Mouse (Mus musculus) embryo, embryonic 11 days (tissue): ENCODE measurements at regions not wholly inside any gene's neighbourhood (a gene's known extent, or its start where the extent isn't known, plus 50 kb on each side); places are given as distances from the start of the nearest gene placed in this dataset.

Experiments
- DNase-seq: peaks from one replicate; pipeline ENCODE4 v3.0.0-alpha.2; 2015

DNA sequence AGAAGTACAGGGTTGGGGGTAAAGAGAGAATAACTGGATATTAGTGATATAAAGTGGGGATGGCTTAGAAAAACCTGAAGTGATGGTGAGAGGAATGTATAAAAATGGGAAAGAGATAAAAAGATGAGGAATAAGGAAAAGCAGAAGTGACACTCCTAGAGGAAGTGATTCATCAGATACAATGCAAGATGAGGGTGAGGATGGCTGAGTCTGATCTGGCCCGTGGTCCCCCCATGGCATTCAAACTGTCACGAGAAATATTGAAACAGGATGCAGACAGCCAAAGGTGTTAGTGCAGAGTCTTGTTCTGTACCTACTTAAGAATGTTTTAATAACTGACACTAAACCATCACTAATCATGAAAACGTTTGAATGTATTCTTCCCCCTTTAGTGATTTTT, 56.2 kb upstream of the Kitl start:
- DNase-seq = no peak

DNA sequence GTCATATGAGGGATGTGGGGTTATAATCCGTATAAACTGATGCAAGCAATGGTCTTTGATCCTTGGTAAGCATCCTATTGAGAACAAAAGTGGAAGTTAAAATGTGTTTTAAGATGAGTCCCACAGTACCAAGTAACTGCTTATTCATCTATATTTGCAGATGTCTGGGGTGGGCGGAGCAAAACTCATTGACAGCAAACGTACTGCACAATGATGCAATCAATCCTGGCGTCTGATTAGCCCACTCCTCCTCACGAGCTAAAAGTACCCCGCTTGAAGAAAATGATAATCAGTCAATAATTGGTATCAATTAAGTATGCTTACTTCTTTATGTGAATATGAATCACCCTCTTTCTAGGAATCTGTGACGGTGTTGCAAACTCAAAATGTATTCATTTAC, 62.9 kb upstream of the Kitl start:
- DNase-seq = no peak

DNA sequence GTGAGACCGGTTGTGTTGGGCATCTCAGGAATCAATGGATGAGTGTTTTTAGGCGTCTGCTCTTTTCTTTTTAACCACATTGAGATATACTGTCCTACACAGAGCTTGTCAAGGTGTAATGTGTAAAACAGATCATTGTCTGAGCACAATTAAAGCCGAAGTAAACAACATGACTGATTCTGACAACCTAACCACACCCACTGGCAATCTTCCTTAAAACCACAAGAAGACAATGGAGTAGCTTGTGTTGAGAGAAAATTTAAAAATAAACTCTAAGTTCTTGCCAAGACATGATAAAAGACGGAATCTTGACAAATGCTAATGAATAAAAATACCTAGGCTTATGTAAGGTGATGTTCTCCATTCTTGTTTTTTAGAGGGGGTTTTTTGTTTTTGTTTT, 63.7 kb upstream of the Kitl start:
- no peak for DNase-seq

DNA sequence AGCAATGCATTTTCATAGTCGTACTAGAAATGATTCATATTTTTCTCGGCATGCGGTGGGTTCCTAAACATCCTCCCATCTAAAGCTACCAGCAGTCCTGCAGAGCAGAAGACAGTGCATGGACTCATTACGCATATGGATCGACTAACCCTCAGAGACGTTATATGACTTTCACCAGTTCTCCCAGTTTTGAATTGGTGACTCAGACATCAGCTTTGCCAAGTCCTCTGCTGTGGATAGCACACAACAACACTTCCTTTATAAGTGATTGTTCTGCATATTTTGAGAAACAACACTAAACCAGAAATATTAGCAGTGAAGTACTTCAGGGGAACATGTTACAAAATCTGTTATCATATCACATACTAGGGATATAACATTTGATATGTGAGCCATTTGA, 64.1 kb upstream of the Kitl start:
- no peak for DNase-seq

DNA sequence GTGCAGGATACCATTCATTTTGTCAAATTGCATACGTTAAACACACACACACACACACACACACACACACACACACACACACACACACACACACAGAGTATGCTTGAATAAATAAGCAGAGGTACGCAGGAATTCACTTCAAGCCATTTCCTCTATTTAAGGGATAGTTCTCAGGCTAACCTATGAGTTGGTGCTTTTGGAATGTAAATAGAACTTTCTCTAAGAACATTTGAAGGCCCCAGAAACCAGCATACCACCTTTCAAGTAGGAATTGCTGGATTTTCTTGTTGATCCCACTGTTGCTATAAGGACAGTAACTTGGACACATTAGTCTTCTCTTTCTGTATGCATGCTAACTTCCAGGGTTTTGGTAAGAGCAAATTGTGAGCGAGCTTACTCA, 66.7 kb upstream of the Kitl start:
- no peak for DNase-seq

DNA sequence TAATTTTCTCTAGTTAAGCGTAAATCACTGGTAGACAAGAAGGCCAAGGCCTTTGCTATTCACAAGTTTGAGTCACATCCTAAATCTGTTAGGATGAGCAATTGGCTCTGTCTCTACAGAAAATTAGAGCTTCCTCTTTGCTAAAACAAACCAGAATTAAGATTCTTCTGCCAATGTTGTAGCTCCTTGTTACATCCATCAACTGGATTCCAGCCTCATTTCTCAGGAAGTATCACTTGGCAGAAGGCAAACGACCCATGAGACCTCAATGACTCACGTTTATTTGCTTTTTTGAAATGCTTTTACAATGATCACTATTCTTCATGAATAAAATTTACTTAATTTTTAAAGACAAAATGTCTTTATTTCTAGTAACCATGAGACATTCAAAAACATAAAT, 70.0 kb upstream of the Kitl start:
- no peak for DNase-seq

DNA sequence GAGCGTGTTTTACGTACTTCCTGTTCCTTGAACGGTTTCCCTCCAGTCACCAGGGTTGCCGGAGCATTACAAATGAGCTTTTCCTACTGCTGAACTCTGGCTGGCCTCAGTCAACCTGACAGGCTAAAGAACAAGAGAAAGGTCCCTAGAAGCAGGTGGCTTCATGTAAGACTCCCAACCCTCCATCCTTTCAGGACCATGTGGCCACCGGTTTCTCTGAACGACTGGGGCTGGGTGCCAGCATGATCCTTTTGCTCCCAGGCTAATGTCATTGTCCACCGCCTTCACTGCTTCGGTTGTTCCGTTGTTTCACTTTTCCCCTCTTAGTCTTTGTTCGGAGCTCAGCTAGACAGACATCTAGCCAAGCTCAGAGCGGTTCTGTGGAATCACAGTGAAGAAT, 73.8 kb upstream of the Kitl start:
- DNase-seq = peak; percentile 28

DNA sequence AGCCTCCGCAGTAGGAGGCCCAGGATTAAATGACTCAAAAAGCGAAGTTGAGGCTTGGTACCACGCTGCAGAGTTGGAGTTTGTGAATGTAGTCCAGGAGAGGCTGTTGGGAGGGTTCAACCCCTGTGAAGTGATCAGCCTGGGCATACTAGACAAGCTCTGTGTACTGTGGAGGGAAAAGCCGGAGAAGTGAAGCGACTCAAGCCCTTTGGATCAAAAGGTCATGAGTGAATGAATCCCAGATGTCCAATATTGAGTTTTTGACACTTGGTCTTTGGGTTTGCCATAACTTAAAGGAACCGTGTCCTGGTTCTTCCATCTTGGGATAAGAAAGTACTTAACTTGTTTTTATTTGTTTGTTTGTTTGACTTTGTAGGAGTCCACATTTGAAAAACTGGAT, 76.5 kb upstream of the Kitl start:
- peak; percentile 26 for DNase-seq

DNA sequence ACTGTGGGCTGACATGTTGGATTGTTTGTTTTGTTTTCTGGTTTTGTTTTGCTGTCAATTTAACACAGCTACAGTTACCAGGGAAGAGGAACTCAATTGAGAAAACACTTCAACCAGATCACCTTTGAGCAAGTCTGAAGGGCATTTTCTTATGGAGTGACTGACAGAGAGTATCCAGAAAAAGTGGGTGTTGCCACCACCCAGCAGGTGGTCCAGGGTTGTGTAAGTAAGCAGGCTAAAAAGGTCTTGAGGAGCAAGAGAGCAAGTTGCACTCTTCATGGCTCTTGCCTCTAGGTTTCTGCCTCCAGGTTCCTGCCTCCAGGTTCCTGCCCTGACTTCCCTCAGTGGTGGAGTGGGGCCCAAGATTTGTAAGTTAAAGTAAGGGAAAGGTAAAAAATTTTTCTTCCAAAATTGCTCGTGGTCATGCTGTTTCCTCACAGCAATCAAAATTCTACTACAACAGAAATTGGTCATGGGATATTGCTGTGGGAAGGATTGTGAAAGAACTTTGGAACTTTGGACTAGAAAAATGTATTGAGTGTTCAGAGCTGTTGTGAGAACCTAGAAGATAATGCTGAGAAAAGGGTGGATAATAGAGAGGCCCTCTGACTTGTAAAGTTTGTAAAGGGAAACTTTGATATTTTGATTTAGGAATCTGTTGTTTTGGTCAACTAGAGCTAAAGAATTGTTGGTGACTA, 77.4 kb upstream of the Kitl start:
- DNase-seq = no peak

DNA sequence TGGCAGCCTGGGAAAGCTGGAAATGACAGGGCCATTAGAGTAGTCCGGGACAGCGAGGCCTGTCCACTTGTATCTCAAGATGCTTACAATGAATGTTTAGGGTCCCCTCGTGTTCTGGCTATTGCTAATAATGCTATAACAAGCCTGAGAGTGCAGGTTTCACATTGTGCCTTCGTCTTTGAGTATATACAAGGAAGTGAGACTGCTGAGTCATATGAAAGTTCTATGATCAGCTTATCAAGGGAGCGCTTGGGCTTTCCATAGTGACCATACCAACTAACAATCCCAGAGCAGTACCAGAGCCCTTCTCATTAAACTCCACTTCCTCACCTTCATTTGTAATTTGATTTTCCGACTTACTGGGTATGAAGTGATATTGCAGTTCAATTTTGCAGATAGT, 86.2 kb upstream of the Kitl start:
- no peak for DNase-seq

DNA sequence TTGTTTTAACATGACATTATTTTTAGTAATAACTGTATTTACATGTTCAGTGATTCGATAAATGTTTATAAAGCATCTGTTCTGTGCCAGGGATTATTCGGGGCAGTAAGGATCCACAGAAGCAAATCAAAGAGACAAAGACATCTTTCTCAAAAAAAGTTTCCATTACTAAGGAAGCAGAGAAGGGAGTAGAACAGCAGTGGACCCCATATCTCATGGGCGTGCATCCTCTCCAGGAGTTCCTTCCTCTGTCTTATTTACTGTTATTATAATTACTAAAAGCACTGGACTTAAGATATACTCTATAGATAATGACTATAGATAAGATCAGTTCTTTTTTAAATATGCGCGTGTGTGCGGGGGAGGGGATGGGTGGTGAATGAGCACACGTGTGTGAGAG, 87.5 kb upstream of the Kitl start:
- no peak for DNase-seq

DNA sequence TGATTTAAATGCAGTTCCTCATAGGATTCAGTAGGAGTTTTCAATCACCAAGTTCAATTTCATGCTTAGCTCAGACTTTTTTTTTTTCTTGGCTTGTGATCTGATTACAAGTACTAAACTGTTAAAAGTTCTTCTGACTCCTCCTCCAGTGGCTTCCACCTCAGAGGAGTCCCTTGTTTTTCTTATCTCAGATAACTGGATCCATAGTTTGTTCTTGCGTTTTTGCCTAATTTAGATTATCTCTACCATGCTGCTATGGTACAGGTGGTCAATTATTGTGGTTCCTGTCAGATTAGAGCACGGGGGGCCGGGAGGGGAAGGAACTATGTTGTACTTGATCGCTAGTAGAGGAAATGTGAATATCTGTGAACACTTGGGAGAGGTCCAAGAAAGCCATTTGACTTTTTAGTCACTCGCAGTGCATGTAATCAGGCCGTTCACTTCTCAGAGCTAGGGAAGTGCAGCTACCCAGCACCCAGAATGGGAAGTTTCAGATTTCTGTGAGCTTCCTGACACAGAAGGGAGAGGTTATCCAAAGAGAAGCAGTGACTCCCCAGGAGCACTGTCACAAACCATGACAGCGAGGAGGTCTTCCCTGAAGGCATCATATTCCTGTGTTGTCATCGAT, 89.0 kb upstream of the Kitl start:
- DNase-seq = no peak

DNA sequence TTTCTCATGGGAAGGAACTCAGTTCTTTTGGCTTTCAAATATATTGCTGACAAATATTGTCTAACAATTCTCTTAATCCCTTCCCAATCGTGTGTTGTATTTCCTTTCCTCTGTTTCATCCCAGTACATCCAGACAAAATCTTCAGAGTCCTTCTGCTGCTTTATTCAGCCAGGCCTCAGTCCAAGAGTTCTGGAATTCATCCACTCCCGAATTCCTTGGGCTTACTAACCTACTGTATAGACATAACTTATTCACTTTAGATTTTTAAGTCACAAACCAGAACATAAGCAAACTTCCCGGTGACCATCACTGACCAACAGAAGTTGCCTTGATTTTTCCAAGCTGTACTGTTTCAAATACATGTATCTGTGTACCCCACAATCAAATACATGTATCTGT, 90.9 kb upstream of the Kitl start:
- no peak for DNase-seq

DNA sequence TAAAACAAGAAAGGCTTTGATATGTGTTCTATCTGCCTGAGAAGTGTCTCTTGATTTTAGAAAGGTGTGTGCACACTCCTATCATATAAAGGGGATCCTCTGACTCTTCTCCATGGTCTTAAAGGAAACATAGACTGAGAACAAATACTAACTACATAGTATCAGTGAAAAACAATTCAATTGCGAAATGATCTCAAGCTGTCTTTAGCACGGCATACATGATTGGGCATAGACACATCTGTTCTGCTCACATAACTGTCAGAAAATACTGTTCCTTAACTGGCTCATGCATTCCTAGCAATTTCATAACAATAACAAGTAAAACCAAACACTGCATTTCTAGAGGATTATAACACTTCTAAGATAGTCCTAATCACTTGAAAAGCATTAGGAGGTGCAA, 95.5 kb upstream of the Kitl start:
- DNase-seq = no peak

DNA sequence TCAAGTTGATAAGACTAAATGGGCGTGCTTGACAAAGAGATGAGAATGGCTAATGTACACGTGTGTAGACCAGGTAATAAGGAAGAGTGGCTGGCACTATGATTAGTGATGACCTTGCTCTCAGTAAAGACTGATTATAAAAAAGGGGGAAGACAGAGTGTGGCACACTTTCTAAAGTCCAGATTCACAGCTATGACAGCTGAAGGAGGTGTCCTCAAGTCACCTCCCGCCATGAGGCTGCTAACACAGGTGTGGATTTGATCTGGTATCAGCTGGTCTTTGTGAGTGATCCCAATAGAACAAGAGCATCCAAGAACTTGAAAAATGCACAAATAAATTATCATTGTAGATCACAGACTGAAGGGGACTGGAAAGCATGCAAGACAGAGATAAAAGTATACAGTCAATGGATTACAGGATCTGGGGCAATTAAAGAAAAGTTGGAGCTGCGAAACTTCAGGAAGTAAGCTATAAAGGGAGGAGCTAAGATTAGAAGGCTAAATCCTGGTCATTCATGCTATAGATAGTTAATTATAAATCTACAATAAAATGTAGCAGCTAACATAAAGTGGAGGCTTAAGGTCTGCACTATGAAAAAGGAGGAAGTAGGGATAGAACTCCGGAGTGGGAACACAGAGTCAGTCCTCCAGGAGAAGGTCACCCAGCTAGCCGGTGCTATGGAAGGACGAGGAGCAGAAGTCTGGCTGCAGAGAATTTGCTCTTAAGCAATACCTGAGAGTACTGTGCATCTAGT, 96.7 kb upstream of the Kitl start:
- no peak for DNase-seq

DNA sequence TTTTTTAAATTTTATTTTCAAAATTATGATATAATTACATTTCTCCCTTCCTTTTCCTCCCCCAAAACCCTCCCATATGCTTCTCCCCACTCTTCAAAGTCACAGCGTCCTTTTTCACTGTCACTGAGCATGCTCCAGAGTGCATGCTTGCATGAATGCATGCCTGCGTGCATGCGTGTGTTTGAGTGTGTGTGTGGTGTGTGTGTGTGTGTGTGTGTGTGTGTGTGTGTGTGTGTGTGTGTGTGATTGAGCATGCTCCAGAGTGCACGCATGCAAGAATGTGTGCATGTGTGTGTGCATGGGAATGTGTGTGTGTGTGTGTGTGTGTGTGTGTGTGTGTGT, 101.6 kb upstream of the Kitl start:
- DNase-seq = no peak

DNA sequence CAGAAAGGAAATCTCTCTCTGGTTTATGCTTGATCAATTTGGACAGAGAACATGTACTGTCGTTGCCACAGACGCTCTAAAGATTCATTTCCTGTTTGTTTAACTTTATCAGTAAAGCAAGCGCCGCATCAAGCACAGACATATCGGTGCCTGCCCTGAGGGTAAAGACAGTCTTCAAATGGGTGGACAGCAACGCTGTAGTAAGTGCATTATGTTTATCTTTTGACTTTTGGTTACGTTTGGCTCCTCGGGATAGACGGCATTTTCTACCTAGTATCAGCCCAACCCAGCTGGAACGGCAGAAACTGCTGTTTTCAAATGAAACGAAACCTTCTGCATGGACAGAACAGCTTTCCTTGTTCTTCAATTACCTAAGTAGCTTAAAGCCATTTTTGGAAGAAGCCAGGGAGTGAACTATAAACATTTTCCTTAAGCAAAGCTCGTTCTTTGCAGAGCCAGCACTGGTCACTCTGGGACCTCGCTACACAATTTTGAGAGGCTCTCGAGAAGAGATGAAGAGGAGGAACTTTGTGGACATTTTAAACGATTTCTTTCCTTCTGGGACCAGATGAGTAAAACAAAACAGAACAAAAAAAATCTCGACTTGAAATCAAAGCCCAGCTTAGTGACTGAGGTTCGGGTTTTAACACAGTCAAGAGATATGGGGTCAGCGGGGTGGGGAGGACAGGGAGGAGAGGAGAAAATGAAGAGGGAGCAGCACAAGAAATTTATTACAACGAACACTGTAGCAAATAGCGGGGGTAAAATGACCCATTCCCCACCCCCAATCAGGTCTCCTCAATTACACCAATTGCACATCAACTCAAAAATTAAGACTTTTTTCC, 102.2 kb upstream of the Kitl start:
- DNase-seq = peak; percentile 12

DNA sequence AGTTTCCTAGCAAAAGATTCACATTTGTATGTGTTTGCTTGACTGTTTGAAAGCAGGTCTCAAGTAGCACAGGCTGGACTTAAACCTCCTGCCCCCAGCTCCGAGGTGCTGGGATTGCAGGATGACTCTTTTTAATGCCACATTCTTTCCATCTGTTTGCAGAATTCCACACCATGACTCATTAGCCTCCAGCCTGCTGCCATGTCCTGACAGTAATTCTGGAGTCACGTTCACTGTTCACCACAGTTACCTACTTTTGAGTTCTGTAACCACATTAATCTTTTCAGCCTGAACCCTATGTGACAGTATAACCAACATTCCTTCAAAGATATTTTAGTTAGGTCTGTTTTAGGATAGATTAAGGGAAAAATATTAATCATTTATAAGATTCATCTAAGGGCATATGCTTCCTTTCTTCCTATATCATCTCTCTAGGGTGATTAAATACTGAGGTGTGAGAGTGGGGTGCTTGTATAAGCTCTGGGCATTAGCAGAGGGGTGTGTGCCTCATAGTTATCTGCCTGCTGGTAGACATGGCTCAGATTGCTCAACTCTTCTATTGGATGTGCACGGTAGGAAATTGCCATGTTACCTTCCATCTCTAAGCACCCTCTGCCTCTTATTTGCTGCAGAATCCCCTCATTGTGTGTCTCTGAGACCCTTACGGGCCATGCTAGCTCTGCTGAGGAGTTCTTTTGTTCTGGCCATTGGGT, 105.3 kb upstream of the Kitl start:
- no peak for DNase-seq

DNA sequence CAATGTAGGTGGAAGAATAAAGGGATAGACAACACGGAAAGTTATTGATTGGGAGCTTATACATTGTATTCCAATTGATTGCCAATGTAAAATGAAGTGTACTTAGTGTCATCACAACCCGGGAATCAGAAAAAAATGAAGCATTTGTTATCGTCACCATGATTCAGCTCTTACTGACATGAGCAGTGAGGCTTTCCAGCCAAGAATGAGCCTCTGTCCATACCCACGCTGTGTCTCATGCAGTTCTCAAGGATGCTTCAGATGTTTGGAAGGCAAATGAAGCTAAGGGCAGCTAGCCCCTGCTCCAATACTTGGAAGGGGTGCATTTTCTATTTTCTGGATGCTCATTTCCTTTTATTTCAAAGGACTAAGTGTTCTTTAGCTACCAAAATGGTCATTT, 107.4 kb upstream of the Kitl start:
- DNase-seq = no peak

DNA sequence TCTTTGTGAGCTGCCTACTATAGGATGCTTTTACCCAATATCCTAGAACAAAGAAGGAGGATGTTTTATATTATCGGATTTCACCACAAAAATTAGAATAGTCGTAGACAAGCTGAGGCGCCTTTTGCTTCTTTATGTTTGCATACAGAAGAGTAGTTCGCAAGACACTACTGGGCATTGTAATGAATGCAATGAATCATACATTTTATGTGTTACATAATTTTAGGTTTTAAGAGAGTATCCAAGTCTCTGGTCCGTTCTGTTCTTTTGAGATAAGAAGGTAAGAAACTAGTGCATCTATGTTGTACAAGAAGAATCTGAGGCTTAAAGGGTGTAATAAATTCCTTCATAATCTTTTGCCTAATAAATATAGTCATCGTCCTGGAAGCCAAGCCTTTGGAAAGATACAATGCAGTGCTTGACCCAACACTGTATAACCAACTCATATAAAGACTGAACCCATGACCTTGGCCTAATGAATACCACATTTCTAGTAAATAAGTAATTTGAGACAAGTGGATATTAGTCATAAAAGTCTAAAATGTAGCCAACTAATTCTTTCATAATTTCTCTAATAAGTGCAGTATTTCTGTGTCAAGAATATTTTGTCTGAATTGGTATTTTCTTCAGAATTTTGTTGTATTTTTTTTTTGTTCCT, 108.5 kb upstream of the Kitl start:
- DNase-seq = no peak

DNA sequence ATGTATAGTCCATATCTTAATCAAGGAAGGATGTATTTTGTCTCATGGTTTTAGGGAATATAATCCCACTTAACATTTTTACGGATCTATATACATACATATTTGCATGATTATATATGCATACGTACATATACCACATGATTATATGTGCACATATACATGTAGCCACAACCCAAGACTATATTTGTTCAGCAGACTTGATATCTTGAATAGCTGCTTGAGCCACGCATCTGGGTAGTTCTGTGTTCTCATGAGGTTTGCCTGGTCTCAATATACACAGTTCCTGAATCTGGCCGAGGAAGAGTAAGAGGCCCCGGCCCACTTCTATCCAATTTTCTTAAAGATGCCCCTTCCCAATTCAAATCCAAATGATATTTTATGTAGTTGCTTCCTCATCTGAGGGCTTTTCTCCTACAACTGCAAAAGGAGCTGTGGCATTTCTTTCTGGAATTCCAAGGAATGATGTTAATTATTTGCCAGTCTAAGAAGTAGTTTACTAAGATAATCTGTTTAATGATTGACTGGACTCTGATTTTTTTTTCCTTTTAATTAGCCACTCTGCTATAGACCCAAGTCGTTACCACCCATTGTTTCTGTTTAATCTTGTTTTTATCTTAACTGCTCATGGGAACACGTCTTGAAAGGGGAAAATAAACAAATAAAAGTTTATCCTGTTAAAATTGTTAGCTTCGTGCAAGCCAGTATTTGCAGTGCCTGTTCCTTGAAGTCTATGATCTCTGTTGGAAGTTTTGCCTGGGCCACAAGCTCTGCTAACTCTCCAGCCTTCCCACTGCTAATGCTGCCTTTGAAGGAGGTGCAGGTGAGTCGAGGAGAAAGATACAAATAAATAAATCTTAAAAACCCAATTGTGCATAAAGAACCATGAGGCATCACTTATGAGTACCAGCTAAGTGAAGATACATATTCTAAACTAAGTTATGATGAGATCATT, 112.9 kb upstream of the Kitl start:
- DNase-seq = no peak
